Mouse (Mus musculus) thymus, adult 2 months (tissue): ENCODE measurements at regions not wholly inside any gene's neighbourhood (a gene's known extent, or its start where the extent isn't known, plus 50 kb on each side); places are given as distances from the start of the nearest gene placed in this dataset.

Experiments
- CTCF ChIP-seq: fragments of 200-500 bp; IDR thresholded peaks from 2 replicates; pipeline ENCODE4 v1.5.1; 2012; ENCODE audit warnings: mild to moderate bottlenecking, control low read depth, low read length, moderate library complexity, borderline replicate concordance; ENCODE audit not compliant: control insufficient read depth, poor library complexity, insufficient read depth; ENCODE audit errors: extremely low read depth
- POLR2A ChIP-seq: fragments of 200-500 bp; IDR thresholded peaks from 2 replicates; pipeline ENCODE4 v1.6.1; 2012; ENCODE audit warnings: mild to moderate bottlenecking, low read length, control low read depth, moderate library complexity; ENCODE audit not compliant: control insufficient read depth, poor library complexity, insufficient read depth; ENCODE audit errors: extremely low read depth

DNA sequence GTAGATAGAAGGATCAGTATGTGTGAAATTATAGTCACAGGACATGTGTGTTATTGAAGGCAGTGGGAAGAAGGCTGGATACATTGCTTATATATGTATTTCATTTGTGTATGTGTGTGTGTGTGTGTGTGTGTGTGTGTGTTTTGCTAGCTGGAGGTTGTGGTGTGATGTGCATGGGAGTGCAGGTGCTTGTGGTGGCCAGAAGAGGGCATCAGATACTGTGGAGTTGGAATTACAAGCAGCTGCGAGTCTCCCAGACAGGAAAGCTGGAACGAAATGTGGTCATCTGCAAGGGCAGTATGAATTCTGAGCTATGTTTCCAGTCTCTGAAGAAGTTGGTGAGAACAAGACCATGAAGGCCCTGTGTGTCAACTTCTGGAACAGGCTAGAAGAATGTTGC is 145.1 kb downstream of the Tmem38b start:
- no peak for TF ChIP-seq CTCF
- no peak for TF ChIP-seq POLR2A
